Mouse (Mus musculus) forebrain, embryonic 14.5 days (tissue): Measurements from ENCODE around the gene Sipa1. TPM values are rescaled to one million over a fixed set of nuclear protein-coding genes. Genes with fewer than 3 reads are reported as not detected.
A peak's percentile ranks its signal among the peaks of the same experiment; 100 is the strongest.

Source experiments
- ATAC-seq: fragments of 200-750 bp; cut with Nextera tagmentation; 2 replicates; pipeline ENCODE4 v1.8.0; 2017; ENCODE audit warnings: mild to moderate bottlenecking, moderate library complexity
- DNase-seq: peaks from one replicate; pipeline ENCODE4 v3.0.0-alpha.2; 2015; ENCODE audit warnings: low spot score
- H3K27ac ChIP-seq: fragments of 300-500 bp; sonication (generic); 2 replicates; pipeline ENCODE4 v1.5.1; 2014; ENCODE audit warnings: low read depth, mild to moderate bottlenecking, control low read depth, low read length, moderate library complexity
- H3K27me3 ChIP-seq: fragments of 300-500 bp; sonication (generic); replicated peaks from 2 replicates; pipeline ENCODE4 v1.6.1; 2014; ENCODE audit warnings: low read length, control low read depth, mixed read lengths; ENCODE audit not compliant: control insufficient read depth, insufficient read depth
- H3K36me3 ChIP-seq: fragments of 300-500 bp; sonication (generic); 2 replicates; pipeline ENCODE4 v1.6.1; 2014; ENCODE audit warnings: low read length, control low read depth; ENCODE audit not compliant: control insufficient read depth, insufficient read depth
- H3K4me1 ChIP-seq: fragments of 300-500 bp; sonication (generic); 2 replicates; pipeline ENCODE4 v1.6.1; 2014; ENCODE audit warnings: antibody characterized with exemption, low read length, control low read depth; ENCODE audit not compliant: control insufficient read depth, insufficient read depth
- H3K4me2 ChIP-seq: fragments of 300-500 bp; sonication (generic); 2 replicates; pipeline ENCODE4 v1.6.1; 2014; ENCODE audit warnings: mild to moderate bottlenecking, control low read depth, low read length
- H3K4me3 ChIP-seq: fragments of 300-500 bp; sonication (generic); 2 replicates; pipeline ENCODE4 v1.5.1; 2014; ENCODE audit warnings: low read depth, low read length, control low read depth
- H3K9ac ChIP-seq: fragments of 300-500 bp; sonication (generic); 2 replicates; pipeline ENCODE4 v1.6.1; 2014; ENCODE audit warnings: mild to moderate bottlenecking, low read length, control low read depth, moderate library complexity
- H3K9me3 ChIP-seq: fragments of 300-500 bp; sonication (generic); replicated peaks from 2 replicates; pipeline ENCODE4 v1.6.1; 2016; ENCODE audit warnings: low read length, control low read depth, mixed read lengths; ENCODE audit not compliant: control insufficient read depth
- WGBS: fragments of 180-500 bp; shearing (Covaris S2); extraction: QIAGEN DNeasy Blood & Tissue Kit; methylation state at CpG from one replicate; pipeline ENCODE4 v1.1.7; 2014; 5-methylcytosine and 5-hydroxymethylcytosine counted together
- polyA plus RNA-seq: library from polyadenylated mRNA; unstranded; fragments of >200 nt; fragmentation: Nextera tagmentation; extraction: Ambion mirVana; gene quantifications from 2 replicates; pipeline ENCODE4 v1.2.1, GENCODE M21; 2014

Sipa1 gene
- 9.2 and 10.2 TPM in 2 replicates for polyA plus RNA-seq

GRCm38 (mm10) chr19:5662981-5663913, at the start of gene Sipa1:
Gene Sipa1, minus strand, starts transcription at chr19:5663707.
- Histone ChIP-seq H3K4me1 (peaks cover 3% of the 10 kb centered on the region; the same call in 1 of the 2 replicates), H3K9me3 (no peaks in the 10 kb centered on the region), H3K4me3 (peak within 1 kb of the TSS; percentile 29), H3K36me3 (peaks cover 36% of the 10 kb centered on the region), H3K4me2 (peak within 1 kb of the TSS; percentile 52), H3K27me3 (no peaks in the 10 kb centered on the region), H3K9ac (peak within 1 kb of the TSS; percentile 43), H3K27ac (peak within 1 kb of the TSS; percentile 55; the same call in 1 of the 2 replicates)
- peak; percentile 81 for DNase-seq
- WGBS: 2% methylated on average over 32 of the region's 32 CpGs
- ATAC-seq: peak; percentile 92

GRCm38 (mm10) chr19:5713255-5713654, 49.7 kb upstream of the Sipa1 start:
- Histone ChIP-seq H3K27me3 (no peaks in the 10 kb centered on the region), H3K4me1 (0 out of 2 replicates have a peak, but pooled peaks cover 6% of the 10 kb centered on the region), H3K4me3 (no peak overlapping the region), H3K36me3 (peaks cover 85% of the 10 kb centered on the region), H3K4me2 (no peak overlapping the region), H3K27ac (no peak overlapping the region), H3K9me3 (no peaks in the 10 kb centered on the region), H3K9ac (0 out of 2 replicates have a peak overlapping the region, but pooled peaks have one; percentile 14)
- WGBS: 78% methylated on average over 5 of the region's 5 CpGs
- DNase-seq (no peak), ATAC-seq (no peak)

GRCm38 (mm10) chr19:5711907-5712460, 48.5 kb upstream of the Sipa1 start:
- H3K9me3 ChIP-seq: no peaks in the 10 kb centered on the region

GRCm38 (mm10) chr19:5711218-5711617, 47.7 kb upstream of the Sipa1 start:
- Histone ChIP-seq H3K9me3 (no peaks in the 10 kb centered on the region), H3K4me1 (0 out of 2 replicates have a peak, but pooled peaks cover under 1% of the 10 kb centered on the region), H3K4me2 (no peak overlapping the region), H3K4me3 (no peak overlapping the region), H3K9ac (no peak overlapping the region), H3K27ac (no peak overlapping the region), H3K36me3 (peaks cover 90% of the 10 kb centered on the region), H3K27me3 (no peaks in the 10 kb centered on the region)
- ATAC-seq: no peak
- 9% methylated on average over 3 of the region's 3 CpGs for WGBS
- peak; percentile 80 for DNase-seq

More at GRCm38 (mm10) chr19:5711907-5712460, 48.5 kb upstream of the Sipa1 start:
- H3K36me3 ChIP-seq: peaks cover 84% of the 10 kb centered on the region
- H3K4me2 ChIP-seq: no peak overlapping the region
- DNase-seq (no peak), ATAC-seq (no peak)
- H3K9ac ChIP-seq: no peak overlapping the region
- no peaks in the 10 kb centered on the region for H3K27me3 ChIP-seq
- 93% methylated on average over 14 of the region's 14 CpGs for WGBS
- no peak overlapping the region for H3K27ac ChIP-seq
- no peak overlapping the region for H3K4me3 ChIP-seq
- 0 out of 2 replicates have a peak, but pooled peaks cover 6% of the 10 kb centered on the region for H3K4me1 ChIP-seq

GRCm38 (mm10) chr19:5710581-5710980, 47.1 kb upstream of the Sipa1 start:
- no peak for ATAC-seq
- H3K27me3 ChIP-seq: no peaks in the 10 kb centered on the region
- 80% methylated on average over 8 of the region's 8 CpGs for WGBS
- peaks cover 89% of the 10 kb centered on the region for H3K36me3 ChIP-seq
- no peak overlapping the region for H3K4me3 ChIP-seq
- H3K4me1 ChIP-seq: no peaks in the 10 kb centered on the region
- no peak overlapping the region for H3K9ac ChIP-seq
- H3K9me3 ChIP-seq: no peaks in the 10 kb centered on the region
- no peak overlapping the region for H3K27ac ChIP-seq
- H3K4me2 ChIP-seq: no peak overlapping the region
- DNase-seq: no peak

- no peak for ATAC-seq
- H3K4me3 ChIP-seq: no peak overlapping the region
- H3K36me3 ChIP-seq: peaks cover 85% of the 10 kb centered on the region
- H3K9ac ChIP-seq: no peak overlapping the region
- H3K27me3 ChIP-seq: no peaks in the 10 kb centered on the region
- no peaks in the 10 kb centered on the region for H3K4me1 ChIP-seq
- DNase-seq: no peak
- 97% methylated on average over 6 of the region's 6 CpGs for WGBS
- no peak overlapping the region for H3K27ac ChIP-seq
- no peak overlapping the region for H3K4me2 ChIP-seq
- no peaks in the 10 kb centered on the region for H3K9me3 ChIP-seq
These were observed 46.6 kb upstream of the Sipa1 start for GRCm38 (mm10) chr19:5710068-5710467.

- Histone ChIP-seq H3K27me3 (no peaks in the 10 kb centered on the region), H3K4me1 (no peaks in the 10 kb centered on the region), H3K9ac (no peak overlapping the region), H3K36me3 (peaks cover 69% of the 10 kb centered on the region), H3K4me2 (no peak overlapping the region), H3K27ac (no peak overlapping the region), H3K4me3 (no peak overlapping the region), H3K9me3 (no peaks in the 10 kb centered on the region)
- ATAC-seq: 0 out of 2 replicates have a peak, but pooled peaks have one; percentile 15
- no peak for DNase-seq
- 46% methylated on average over 10 of the region's 10 CpGs for WGBS
These were observed 41.5 kb upstream of the Sipa1 start for GRCm38 (mm10) chr19:5704801-5705571.

- no peak within 1 kb of the TSS for H3K27ac ChIP-seq
- H3K9me3 ChIP-seq: no peaks in the 10 kb centered on the region
- no peak within 1 kb of the TSS for H3K9ac ChIP-seq
- WGBS: 79% methylated on average over 17 of the region's 17 CpGs
- no peaks in the 10 kb centered on the region for H3K27me3 ChIP-seq
- no peak for ATAC-seq
- DNase-seq: no peak
- no peaks in the 10 kb centered on the region for H3K4me1 ChIP-seq
- H3K36me3 ChIP-seq: peaks cover 72% of the 10 kb centered on the region
- H3K4me3 ChIP-seq: no peak within 1 kb of the TSS
- no peak within 1 kb of the TSS for H3K4me2 ChIP-seq
These were observed 40.8 kb upstream of the Sipa1 start, which contains the start of gene Kcnk7 for GRCm38 (mm10) chr19:5704163-5704800. Gene Kcnk7, plus strand, starts transcription at chr19:5704367.
